Mouse (Mus musculus) CD4-positive, CD25-positive, alpha-beta regulatory T cell, adult 9 weeks (primary cell): ENCODE results near the gene C1qa. TPM values are rescaled to one million over a fixed set of nuclear protein-coding genes. Genes with fewer than 3 reads are reported as not detected.

Experiments
- polyA plus RNA-seq: library from polyadenylated mRNA; unstranded; fragments of 100-300 nt; shearing (Covaris generic); gene quantifications from one replicate; pipeline ENCODE4 v1.2.1, GENCODE M21; 2017

C1qa gene
- polyA plus RNA-seq: 7.6 TPM

GRCm38 (mm10) chr4:136898637-136899036 is at the start of gene C1qa:
TSS of gene C1qa (minus strand) at chr4:136898803.

GRCm38 (mm10) chr4:136892811-136893210 is 5.8 kb downstream of the C1qa start, which contains the start of gene C1qc:
TSS of gene C1qc (minus strand) at chr4:136893065.

DNA sequence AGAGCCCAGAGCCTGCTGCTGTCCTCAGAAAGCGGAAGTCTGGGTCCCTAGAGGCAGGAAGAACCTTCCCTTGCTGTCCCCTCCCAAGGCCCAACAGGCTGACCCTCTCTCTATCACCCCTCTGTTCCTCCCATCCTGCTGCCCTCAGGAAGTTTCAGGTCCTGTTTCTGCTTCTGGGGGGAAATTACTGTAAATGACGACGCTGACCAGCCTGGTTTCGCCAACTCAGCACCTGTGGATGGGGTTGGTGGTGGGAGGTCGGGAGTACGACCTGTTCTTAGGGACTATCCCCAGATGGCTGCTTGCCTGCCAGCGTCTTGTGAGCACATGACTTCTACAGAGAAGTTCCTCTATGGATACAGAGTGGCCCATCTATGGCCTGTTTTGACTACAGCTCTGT is 12.5 kb downstream of the C1qa start, which contains the start of gene C1qb:
C1qb (minus strand) TSS at position 87 of the 400 bp plus-strand sequence.

Other genes with a start within 250 kb of the C1qa start
- gene Ephb2, start 62.8 kb downstream of the C1qa start, polyA plus RNA-seq: not detected
- gene C1qb, start 12.6 kb downstream of the C1qa start, polyA plus RNA-seq: 10.2 TPM
- gene C1qc, start 5.7 kb downstream of the C1qa start, polyA plus RNA-seq: 7.9 TPM
- not detected for gene Epha8, start 58.0 kb upstream of the C1qa start, polyA plus RNA-seq
- gene Zbtb40, start 150.0 kb upstream of the C1qa start, polyA plus RNA-seq: 8.4 TPM